9 mouse cellular contexts compared by ENCODE assay signal in the genomic region with DNA sequence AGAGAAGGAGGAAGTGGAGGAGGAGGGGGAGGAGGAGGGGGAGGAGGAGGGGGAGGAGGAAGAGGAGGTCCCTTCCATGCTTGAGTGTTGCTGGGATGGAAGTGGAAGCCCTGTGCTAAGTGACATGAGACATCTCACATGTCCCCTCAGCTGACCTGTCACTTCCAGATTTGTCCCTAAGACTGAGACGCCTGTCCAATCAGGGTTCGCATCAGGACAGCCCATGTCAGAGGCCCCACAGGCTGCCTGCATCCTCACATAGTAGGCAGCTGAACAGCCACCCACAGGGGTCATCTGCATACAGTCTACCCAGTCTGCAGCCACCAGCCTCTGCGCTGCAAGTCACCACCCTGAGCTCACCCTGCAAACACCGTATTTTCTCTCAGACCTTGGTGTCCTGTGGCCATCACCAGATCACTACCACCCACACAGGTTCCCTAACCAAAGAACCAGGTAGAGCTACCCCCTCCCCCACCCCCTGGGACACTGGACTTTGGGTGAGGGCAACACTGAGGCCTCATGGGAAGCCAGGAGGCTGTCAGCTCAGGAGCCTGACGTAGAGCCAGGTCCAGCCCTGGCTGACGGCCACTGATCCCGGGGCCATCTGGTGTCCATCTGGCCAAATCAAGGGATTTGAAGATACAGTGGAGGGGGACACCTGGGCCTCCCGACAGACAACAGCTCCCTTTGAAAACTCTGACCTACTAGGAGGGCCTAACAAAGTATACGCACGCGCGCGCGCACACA. TPM values are rescaled to one million over a fixed set of nuclear protein-coding genes. Genes with fewer than 3 reads are reported as not detected.
DNase-seq lines count a peak whose midpoint lies in the region; ATAC-seq and TF ChIP-seq lines count a peak whose summit lies in the region.
"Had no signal": no experiment of that assay in that cellular context is flagged by ENCODE, and none has a peak within 500 bp of the region (broad histone marks: within the 10 kb centered on the region; RNA-seq: fewer than 3 reads in every experiment).

No protein-coding gene starts in this region.

- peak; percentile 55 for DNase-seq in gastrocnemius, postnatal 10 days
- no peak for DNase-seq in gastrocnemius, postnatal 4 days (ENCODE audit: low spot score in 2 of 2)
- peak; percentile 57 for DNase-seq in Muller cell, postnatal 12 days (ENCODE audit: inconsistent ontology term)
- DNase-seq in gastrocnemius, postnatal 14 days: peak; percentile 56
- DNase-seq in spleen, adult 12 weeks (ENCODE audit: low spot score): no peak
- DNase-seq in layer of hippocampus, adult 2 months (ENCODE audit: low spot score in 2 of 2): no peak
- no peak for DNase-seq in layer of hippocampus, postnatal 25 days (ENCODE audit: extremely low spot score in 1 of 2, low spot score in 1 of 2)

- WGBS in liver, embryonic 15.5 days (ENCODE audit: insufficient replicate concordance): 69% methylated on average over 14 of the region's 14 CpGs

- no peak overlapping the region for H3K4me2 ChIP-seq in liver, embryonic 15.5 days
- H3K4me2 ChIP-seq: neural tube, embryonic 12.5 days had no signal

- peaks cover 46% of the 10 kb centered on the region for H3K4me1 ChIP-seq in liver, embryonic 15.5 days (replicated peaks)

- no peak overlapping the region for H3K9ac ChIP-seq in liver, embryonic 15.5 days
- H3K9ac ChIP-seq: neural tube, embryonic 12.5 days had no signal

- no peaks in the 10 kb centered on the region for H3K27me3 ChIP-seq in liver, embryonic 15.5 days
- H3K27me3 ChIP-seq: neural tube, embryonic 12.5 days had no signal

- no peak overlapping the region; the same call in 1 of the 2 replicates for H3K27ac ChIP-seq in liver, embryonic 15.5 days (replicated peaks)
- H3K27ac ChIP-seq in layer of hippocampus, adult 2 months: no peak overlapping the region
- H3K27ac ChIP-seq: neural tube, embryonic 12.5 days had no signal

- no peak overlapping the region for H3K4me3 ChIP-seq in liver, embryonic 15.5 days (replicated peaks)
- no peak overlapping the region for H3K4me3 ChIP-seq in layer of hippocampus, adult 2 months
- H3K4me3 ChIP-seq: neural tube, embryonic 12.5 days had no signal

- intact Hi-C loops in gastrocnemius, postnatal 14 days (cut with DNase I; ENCODE audit: low total_unique reads): no loop called here

- no peak for TF ChIP-seq CTCF in layer of hippocampus, adult 2 months (conservative IDR thresholded peaks at IDR 0.05)

- no peaks in the 10 kb centered on the region for H3K9me3 ChIP-seq in liver, embryonic 15.5 days (replicated peaks)
- H3K9me3 ChIP-seq: neural tube, embryonic 12.5 days had no signal

- peak; percentile 63 for ATAC-seq in liver, embryonic 15.5 days (ENCODE audit: insufficient read depth)

- no peaks in the 10 kb centered on the region for H3K36me3 ChIP-seq in liver, embryonic 15.5 days (replicated peaks)
- H3K36me3 ChIP-seq: neural tube, embryonic 12.5 days had no signal

RNA-seq across cellular contexts. Expression of gene Ttyh2, which starts 9.6 kb away (rescaled TPM):
- 10 to 100 TPM; 74.5 to 75.9 TPM for total RNA-seq in gastrocnemius, postnatal 10 days (2021)
- total RNA-seq in gastrocnemius, postnatal 4 days (2021): 100 to 1,000 TPM; 101 to 108 TPM
- total RNA-seq in gastrocnemius, postnatal 14 days (2021): 10 to 100 TPM; 32.9 to 48.2 TPM
- 8.1 and 10.5 TPM in 2 replicates for polyA plus RNA-seq in liver, embryonic 15.5 days (2015; fragmentation: Nextera tagmentation; extraction: Ambion mirVana)
- 10 to 100 TPM; 24.4 to 27.8 TPM for total RNA-seq in layer of hippocampus, adult 2 months (2021)
- 10 to 100 TPM; 28.8 to 34.0 TPM for total RNA-seq in layer of hippocampus, postnatal 25 days (2021)

RNA-seq across cellular contexts. Expression of gene Rpl38, which starts 16.5 kb away (rescaled TPM):
- total RNA-seq in gastrocnemius, postnatal 10 days (2021): 1,000 to 10,000 TPM in 1 of 2 experiments, 100 to 1,000 TPM in 1; 978 to 1,057 TPM
- total RNA-seq in gastrocnemius, postnatal 4 days (2021): 1,000 to 10,000 TPM; 1,199 to 1,226 TPM
- total RNA-seq in gastrocnemius, postnatal 14 days (2021): 100 to 1,000 TPM; 832 to 884 TPM
- polyA plus RNA-seq in liver, embryonic 15.5 days (2015; fragmentation: Nextera tagmentation; extraction: Ambion mirVana): 503 and 662 TPM in 2 replicates
- total RNA-seq in layer of hippocampus, adult 2 months (2021): 100 to 1,000 TPM; 905 to 943 TPM
- 100 to 1,000 TPM; 761 to 890 TPM for total RNA-seq in layer of hippocampus, postnatal 25 days (2021)

RNA-seq across cellular contexts. Expression of gene Dnaic2, which starts 42.4 kb away (rescaled TPM):
- 1 to 10 TPM; 1.0 to 1.1 TPM for total RNA-seq in gastrocnemius, postnatal 10 days (2021)
- 1 to 10 TPM; 1.3 to 2.0 TPM for total RNA-seq in gastrocnemius, postnatal 4 days (2021)
- total RNA-seq in gastrocnemius, postnatal 14 days (2021): under 1 TPM; 0.49 to 0.68 TPM
- 0.18 and 0.56 TPM in 2 replicates for polyA plus RNA-seq in liver, embryonic 15.5 days (2015; fragmentation: Nextera tagmentation; extraction: Ambion mirVana)
- total RNA-seq in layer of hippocampus, adult 2 months (2021): 1 to 10 TPM; 1.4 to 1.5 TPM
- total RNA-seq in layer of hippocampus, postnatal 25 days (2021): 1 to 10 TPM; 1.4 to 1.9 TPM

Comparison
In these comparisons a context has a peak if more than half of its experiments do, and no peak if none do; other contexts are left out.
1. DNase-seq: peak in gastrocnemius, postnatal 10 days (single experiment), Muller cell, postnatal 12 days (single experiment) and gastrocnemius, postnatal 14 days (single experiment); none in gastrocnemius, postnatal 4 days (0 of 2), spleen, adult 12 weeks (single experiment), layer of hippocampus, adult 2 months (0 of 2) and layer of hippocampus, postnatal 25 days (0 of 2).